Mouse (Mus musculus) testis, adult 2 months (tissue): ENCODE results near the gene Atoh8.

ENCODE experiments used
- CTCF ChIP-seq: fragments of 200-500 bp; IDR thresholded peaks from 2 replicates; pipeline ENCODE4 v1.5.1; 2012; ENCODE audit warnings: low read depth, mild to moderate bottlenecking, inconsistent platforms, low read length, moderate library complexity; ENCODE audit not compliant: control insufficient read depth, insufficient read depth, insufficient replicate concordance
- POLR2A ChIP-seq: fragments of 200-500 bp; IDR thresholded peaks from 2 replicates; pipeline ENCODE4 v1.6.1; 2012; ENCODE audit warnings: low read depth, mild to moderate bottlenecking, inconsistent platforms, low read length, moderate library complexity; ENCODE audit not compliant: control insufficient read depth

DNA sequence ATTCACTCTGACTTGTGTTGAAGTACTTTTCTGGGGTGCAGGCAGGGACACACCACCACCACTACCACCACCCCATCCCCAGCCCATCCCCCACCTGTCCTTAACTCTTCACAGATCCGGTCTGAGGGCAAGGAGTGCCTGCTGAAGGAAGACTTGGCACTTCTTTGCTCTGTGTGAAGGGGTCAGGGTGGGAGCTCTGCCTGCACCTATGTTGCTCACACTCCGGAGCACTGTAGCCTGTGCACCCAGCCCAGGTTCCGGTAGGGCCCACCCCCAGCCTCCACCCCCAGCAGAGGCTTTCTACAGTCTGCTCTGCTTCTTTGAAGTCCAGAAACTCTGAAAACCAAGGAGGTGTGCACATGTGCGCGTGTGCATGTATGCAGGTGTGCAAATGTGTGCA lies 44.8 kb downstream of the Atoh8 start:
- no peak for TF ChIP-seq POLR2A
- TF ChIP-seq CTCF: no peak
